Mouse (Mus musculus) cerebellum, adult 2 months (tissue): ENCODE results near the gene Denr.

Experiments
- CTCF ChIP-seq: fragments of 200-500 bp; IDR thresholded peaks from 2 replicates; pipeline ENCODE4 v1.5.1; 2011; ENCODE audit warnings: low read depth, mild to moderate bottlenecking, control low read depth, low read length, moderate library complexity, borderline replicate concordance; ENCODE audit not compliant: insufficient read depth
- POLR2A ChIP-seq: fragments of 200-500 bp; IDR thresholded peaks from 2 replicates; pipeline ENCODE4 v1.6.1; 2011; ENCODE audit warnings: low read length, control low read depth, borderline replicate concordance; ENCODE audit not compliant: insufficient read depth

DNA sequence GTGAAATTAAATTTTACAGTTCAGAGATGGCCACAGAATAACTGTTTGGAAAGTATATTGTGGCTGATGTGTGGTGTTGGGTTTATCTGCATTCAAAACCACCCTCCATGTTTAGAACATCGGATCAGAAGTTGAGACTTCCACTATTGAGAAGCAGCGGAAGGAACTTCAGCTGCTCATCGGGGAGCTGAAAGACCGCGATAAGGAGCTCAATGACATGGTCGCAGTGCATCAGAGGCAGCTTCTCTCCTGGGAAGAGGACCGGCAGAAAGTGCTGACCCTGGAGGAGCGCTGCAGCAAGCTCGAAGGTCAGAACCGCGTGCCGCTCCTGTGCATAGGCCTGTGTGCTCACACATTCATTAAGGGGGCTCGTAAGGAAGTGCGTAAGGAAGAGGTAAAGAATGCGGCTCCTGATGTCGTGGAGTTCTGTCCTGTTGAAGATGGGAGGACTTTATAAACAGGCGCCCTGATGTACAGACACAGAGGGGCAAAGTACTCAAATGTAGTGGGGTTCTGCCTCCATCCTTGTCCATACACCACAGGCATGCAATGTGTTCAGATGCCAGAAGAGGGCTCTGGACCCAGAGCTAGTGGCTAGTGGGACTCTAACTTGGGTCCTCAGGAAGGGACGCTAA lies 27.1 kb downstream of the Denr start:
- TF ChIP-seq CTCF (peak; percentile 38; the same call in 1 of the 2 replicates), POLR2A (no peak)
